Mouse (Mus musculus) activated CD4-positive, CD25-positive, alpha-beta regulatory T cell, adult 4 months (primary cell): ENCODE data around the gene Itgad. TPM values are rescaled to one million over a fixed set of nuclear protein-coding genes. Genes with fewer than 3 reads are reported as not detected.

Source experiments
- ATAC-seq: one replicate; pipeline ENCODE4 v1.8.0; 2017
- polyA plus RNA-seq, 2 experiments: library from polyadenylated mRNA; unstranded; fragments of 100-300 nt; shearing (Covaris generic); gene quantifications; one replicate each; pipeline ENCODE4 v1.2.1; 2017

Itgad gene
- under 1 TPM in 1 of 2 experiments, not detected in 1; 0.40 TPM for polyA plus RNA-seq

- no peak for ATAC-seq
Observed at GRCm38 (mm10) chr7:128154076-128154475, at the start of gene Itgad. Gene Itgad (plus strand): TSS chr7:128154376.

DNA sequence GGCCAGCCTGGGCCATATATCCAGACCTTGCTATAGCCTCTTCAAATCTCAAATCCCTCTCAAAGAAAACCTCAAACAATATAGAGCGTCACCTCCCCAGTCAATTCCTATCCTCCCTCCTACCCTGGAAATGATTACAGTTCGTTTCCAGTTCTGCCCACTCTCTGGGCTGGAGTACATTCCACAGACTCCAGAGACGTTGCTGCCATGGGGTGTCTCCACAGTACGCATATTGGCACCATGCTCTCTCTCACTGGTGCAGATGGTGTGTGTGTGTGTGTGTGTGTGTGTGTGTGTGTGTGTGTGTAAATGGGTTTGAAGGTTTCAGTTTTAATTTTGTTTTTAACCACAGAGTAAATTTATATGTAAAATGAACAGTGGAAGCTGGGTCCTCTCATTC lies 48.9 kb upstream of the Itgad start:
- ATAC-seq = peak; percentile 61

GRCm38 (mm10) chr7:128107462-128107861 lies 46.7 kb upstream of the Itgad start:
- no peak for ATAC-seq

DNA sequence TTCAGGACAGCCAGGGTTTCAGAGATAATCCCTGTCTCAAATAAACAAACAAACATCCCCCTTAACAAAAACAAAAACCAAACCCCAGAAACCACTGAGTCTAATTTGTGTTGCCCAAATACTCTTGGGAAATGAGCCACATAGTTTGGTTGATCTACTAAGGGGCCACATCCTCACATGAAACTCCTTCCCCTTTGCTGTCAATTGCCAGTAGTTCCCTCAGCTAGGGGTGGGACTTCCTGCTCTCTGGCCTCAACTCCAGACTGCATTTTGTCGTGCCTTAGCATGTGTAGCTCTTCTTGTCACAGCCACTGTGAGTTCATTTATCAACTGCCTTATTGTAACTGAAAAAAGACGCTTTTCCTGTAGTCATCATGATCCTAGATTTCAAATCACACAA lies 43.9 kb upstream of the Itgad start:
- no peak for ATAC-seq

DNA sequence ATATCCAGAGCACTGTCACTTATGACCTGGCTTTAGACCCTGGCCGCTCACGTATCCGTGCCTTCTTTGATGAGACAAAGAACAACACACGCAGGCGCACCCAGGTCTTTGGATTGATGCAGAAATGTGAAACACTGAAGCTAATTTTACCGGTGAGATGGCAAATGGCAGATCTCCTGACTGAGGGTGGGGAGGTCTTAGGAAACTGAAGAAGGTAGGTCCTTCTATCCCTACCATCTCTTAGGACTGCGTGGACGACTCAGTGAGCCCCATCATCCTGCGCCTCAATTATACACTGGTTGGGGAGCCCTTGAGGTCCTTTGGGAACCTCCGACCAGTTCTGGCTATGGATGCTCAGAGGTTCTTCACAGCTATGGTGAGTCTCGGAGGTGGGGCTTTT lies 42.0 kb upstream of the Itgad start:
- no peak for ATAC-seq

GRCm38 (mm10) chr7:128114371-128115105 lies 39.6 kb upstream of the Itgad start:
- no peak for ATAC-seq

- no peak for ATAC-seq
Observed at GRCm38 (mm10) chr7:128115211-128115958, 38.8 kb upstream of the Itgad start.

DNA sequence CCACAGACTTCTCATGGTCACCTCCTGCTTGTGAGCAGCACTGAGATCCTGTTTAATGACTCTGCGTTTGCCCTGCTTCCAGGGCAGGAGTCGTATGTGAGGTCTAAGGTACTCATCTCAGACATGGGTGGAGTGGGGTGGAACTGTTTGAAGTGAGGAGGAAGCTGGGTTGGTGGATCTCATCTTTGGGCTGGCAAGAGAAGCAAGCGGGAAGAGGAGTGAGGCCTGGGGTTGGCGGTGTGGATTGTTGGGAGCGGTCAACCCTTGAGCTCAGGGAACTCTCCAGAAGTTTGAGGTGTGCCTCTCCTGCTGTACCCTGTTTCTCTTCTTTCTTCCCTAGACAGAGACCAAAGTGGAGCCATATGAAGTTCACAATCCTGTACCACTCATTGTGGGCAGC lies 37.8 kb upstream of the Itgad start:
- no peak for ATAC-seq

DNA sequence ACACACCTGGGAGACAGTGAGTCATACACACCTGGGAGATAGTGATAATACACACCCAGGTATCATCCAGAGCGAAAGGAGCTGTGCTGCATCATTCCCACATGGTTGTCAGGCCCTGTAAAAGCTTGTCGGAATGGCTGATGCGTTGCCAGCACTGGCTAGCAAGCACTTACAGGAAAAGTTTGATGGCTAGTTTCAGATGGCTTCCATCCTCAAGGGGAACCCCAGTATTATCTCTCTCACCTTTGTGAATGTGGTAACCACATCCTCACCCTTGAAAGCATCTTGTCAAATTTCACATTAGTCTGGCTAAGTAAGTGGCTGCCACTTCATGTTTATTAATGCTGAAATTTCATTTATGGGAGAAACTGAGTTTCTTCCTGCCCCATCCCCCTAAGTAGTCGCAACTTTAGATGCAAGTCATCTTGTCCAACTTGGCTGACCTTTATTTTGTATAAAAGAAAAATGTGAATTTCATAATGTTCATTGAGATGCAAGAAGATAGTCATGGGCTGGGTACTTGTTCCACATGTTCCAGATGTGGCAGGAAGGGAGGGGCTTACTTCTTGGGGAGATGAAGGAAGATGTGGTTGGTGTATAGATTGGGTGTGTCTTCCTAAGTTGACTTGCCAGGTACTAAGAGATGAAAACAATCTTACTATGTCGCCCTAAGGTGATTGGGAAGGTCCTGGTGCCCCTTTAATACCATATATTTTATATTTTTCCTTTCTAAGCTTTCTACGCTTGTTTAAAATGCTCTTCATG lies 34.3 kb upstream of the Itgad start:
- peak; percentile 88 for ATAC-seq

GRCm38 (mm10) chr7:128128741-128129720 lies 25.1 kb upstream of the Itgad start, which contains the start of gene Itgax:
Gene Itgax (plus strand): TSS chr7:128129547.
- ATAC-seq = no peak

DNA sequence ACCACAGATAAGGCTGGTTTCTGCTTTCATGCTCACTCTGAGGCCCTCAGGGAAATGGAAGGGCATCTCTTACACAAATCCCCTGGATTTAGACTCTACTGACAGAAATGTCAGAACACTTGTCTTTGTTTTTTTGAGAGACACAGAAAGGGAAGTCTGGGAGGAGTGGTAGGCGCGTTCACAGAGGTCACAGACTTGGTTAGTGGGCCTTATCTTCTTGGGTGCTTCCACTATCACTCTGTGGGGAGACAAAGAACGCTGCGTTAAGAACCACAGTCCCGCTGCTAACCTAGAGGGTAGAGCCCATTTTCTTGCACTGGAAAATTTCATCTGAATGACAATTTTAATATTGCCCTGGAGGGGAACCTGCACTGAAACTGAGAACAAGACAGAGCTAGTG lies 22.0 kb upstream of the Itgad start:
- no peak for ATAC-seq

- ATAC-seq = peak; percentile 43
Observed at GRCm38 (mm10) chr7:128133596-128133995, 20.6 kb upstream of the Itgad start.

GRCm38 (mm10) chr7:128136927-128137326 lies 17.2 kb upstream of the Itgad start:
- ATAC-seq = no peak

GRCm38 (mm10) chr7:128139611-128140010 lies 14.6 kb upstream of the Itgad start:
- no peak for ATAC-seq

- no peak for ATAC-seq
Observed at GRCm38 (mm10) chr7:128150970-128151369, 3.2 kb upstream of the Itgad start.

DNA sequence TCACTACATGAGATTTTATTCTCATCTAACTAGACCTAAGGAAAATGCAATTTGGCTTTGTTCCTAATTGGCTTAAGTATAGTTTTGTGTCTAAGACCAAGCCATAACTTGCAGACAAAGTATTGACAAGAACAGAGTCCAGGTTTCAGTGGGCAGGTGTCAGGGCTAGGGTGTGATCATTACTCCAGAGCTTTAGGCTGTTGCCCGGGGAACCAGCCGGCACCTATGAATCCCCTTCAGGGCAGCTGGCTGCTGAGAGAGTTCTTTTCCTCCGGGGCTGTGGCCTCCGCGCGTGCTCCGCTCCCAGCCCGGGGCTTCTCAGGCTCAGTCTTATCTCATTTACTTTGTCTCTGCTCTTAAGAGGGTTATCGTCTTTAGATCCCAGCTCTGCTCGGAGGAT lies 748 bp downstream of the Itgad start:
- ATAC-seq = no peak

DNA sequence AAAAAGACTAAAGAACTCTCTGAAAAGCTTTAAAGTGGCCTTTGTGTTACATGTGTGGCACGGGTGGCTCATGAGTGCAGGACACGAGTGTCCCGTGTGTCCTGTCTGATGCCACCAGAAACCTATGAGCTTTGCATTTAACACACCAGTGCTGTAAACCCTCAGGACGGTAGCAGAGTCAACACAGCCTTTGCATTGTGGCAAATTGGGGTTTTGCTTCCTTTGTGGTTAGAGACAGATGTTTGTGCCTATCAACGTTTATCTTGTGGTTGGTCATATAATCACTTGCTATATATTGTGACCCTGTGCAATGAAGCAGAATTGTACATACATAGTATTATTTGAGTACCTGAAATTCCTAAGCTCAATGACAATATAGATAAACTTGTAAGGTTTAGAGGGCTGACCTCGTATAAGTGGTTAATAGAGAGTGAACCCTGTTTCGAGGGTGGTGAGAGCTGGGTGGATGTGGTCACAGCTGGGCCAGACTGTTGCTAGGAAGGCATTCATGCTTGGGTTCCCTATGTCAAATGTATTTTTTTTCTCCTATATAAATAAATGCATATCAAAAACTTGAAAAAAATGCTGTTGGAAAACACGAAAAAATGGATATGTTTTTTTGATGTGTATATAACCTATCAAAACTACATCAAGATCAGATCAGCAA lies 4.6 kb downstream of the Itgad start:
- peak; percentile 32 for ATAC-seq

- ATAC-seq = no peak
Observed at GRCm38 (mm10) chr7:128164001-128164400, 9.8 kb downstream of the Itgad start.

DNA sequence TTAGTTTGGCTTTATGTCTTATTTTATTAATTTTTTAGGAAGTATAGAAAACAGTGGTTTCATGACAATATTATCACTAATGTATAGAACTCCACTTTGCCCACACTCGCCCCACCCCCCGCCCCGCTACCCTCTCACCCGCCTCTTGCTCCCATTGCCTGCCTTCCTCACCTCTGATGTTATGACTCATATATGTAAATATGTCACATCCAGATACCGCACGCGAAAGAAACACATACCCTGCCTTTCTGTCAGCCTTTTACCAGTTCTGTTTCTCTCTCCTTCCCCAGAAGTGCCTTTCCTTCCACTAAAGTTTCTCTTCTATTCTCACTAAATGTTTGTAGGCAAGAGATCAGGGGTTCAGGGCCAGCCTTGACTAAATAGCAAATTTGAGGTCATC lies 12.2 kb downstream of the Itgad start:
- ATAC-seq = no peak

- ATAC-seq = no peak
Observed at GRCm38 (mm10) chr7:128169996-128170395, 15.8 kb downstream of the Itgad start.

DNA sequence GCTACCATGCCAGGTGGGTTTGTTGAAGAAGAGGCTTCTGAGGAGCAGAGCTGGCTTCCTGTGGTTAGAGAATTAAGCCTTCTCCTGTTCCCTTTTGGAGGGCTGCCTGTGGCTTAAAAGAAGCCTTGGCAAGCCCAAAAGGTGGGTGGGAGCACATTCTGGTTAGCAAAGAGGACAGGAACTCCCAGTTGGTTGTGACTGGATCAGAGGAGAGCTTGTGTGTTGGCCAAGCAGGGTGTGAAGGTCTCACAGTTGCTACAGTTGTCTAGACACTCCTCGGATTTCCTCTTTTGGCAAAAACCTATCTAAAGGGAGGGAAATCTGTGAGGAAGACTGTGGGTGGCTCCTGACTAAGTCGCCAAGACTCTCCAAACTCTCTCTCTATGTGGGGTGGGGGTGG lies 24.2 kb downstream of the Itgad start:
- no peak for ATAC-seq
